Mouse (Mus musculus) 416B (cell line): Measurements from ENCODE around the gene 1700029F12Rik.

Source experiments
- DNase-seq: peaks from one replicate; pipeline ENCODE4 v3.0.0; 2011; ENCODE audit warnings: low read depth

1700029F12Rik gene

GRCm38 (mm10) chr13:97034262-97034661 lies at the start of gene 1700029F12Rik:
Gene 1700029F12Rik (minus strand): TSS chr13:97034362.
- no peak for DNase-seq

- no peak for DNase-seq
Observed at GRCm38 (mm10) chr13:97082432-97082831, 48.3 kb upstream of the 1700029F12Rik start.

- DNase-seq = peak; percentile 60
Observed at GRCm38 (mm10) chr13:97080615-97081014, 46.5 kb upstream of the 1700029F12Rik start.

- no peak for DNase-seq
Observed at GRCm38 (mm10) chr13:97080201-97080600, 46.0 kb upstream of the 1700029F12Rik start.

GRCm38 (mm10) chr13:97077556-97077955 lies 43.4 kb upstream of the 1700029F12Rik start:
- DNase-seq = peak; percentile 54

GRCm38 (mm10) chr13:97073497-97073896 lies 39.3 kb upstream of the 1700029F12Rik start:
- peak; percentile 24 for DNase-seq

- peak; percentile 49 for DNase-seq
Observed at GRCm38 (mm10) chr13:97071626-97072241, 37.6 kb upstream of the 1700029F12Rik start.

- DNase-seq = peak; percentile 74
Observed at GRCm38 (mm10) chr13:97070931-97071625, 36.9 kb upstream of the 1700029F12Rik start.

- no peak for DNase-seq
Observed at GRCm38 (mm10) chr13:97068151-97068550, 34.0 kb upstream of the 1700029F12Rik start.

- no peak for DNase-seq
Observed at GRCm38 (mm10) chr13:97067691-97068090, 33.5 kb upstream of the 1700029F12Rik start.

GRCm38 (mm10) chr13:97066649-97067550 lies 32.7 kb upstream of the 1700029F12Rik start, which contains the start of gene Fam169a:
Gene Fam169a (plus strand): TSS chr13:97067286.
- no peak for DNase-seq

GRCm38 (mm10) chr13:97064844-97065621 lies 30.9 kb upstream of the 1700029F12Rik start:
- DNase-seq = peak; percentile 82

- DNase-seq = peak; percentile 88
Observed at GRCm38 (mm10) chr13:97064413-97064812, 30.3 kb upstream of the 1700029F12Rik start.

- DNase-seq = peak; percentile 92
Observed at GRCm38 (mm10) chr13:97063431-97063830, 29.3 kb upstream of the 1700029F12Rik start.

GRCm38 (mm10) chr13:97062151-97062550 lies 28.0 kb upstream of the 1700029F12Rik start:
- DNase-seq = no peak

- DNase-seq = no peak
Observed at GRCm38 (mm10) chr13:97060331-97060730, 26.2 kb upstream of the 1700029F12Rik start.

- no peak for DNase-seq
Observed at GRCm38 (mm10) chr13:97059746-97060145, 25.6 kb upstream of the 1700029F12Rik start.

GRCm38 (mm10) chr13:97057817-97058216 lies 23.7 kb upstream of the 1700029F12Rik start:
- DNase-seq = no peak

- DNase-seq = peak; percentile 29
Observed at GRCm38 (mm10) chr13:97053844-97054243, 19.7 kb upstream of the 1700029F12Rik start.

- DNase-seq = peak; percentile 67
Observed at GRCm38 (mm10) chr13:97052667-97053066, 18.5 kb upstream of the 1700029F12Rik start.

GRCm38 (mm10) chr13:97051158-97051557 lies 17.0 kb upstream of the 1700029F12Rik start:
- DNase-seq = no peak

- DNase-seq = no peak
Observed at GRCm38 (mm10) chr13:97030075-97030474, 4.1 kb downstream of the 1700029F12Rik start.
